Mouse (Mus musculus) small intestine, adult 2 months (tissue): ENCODE measurements around the gene Igfbp2. TPM values are rescaled to one million over a fixed set of nuclear protein-coding genes. Genes with fewer than 3 reads are reported as not detected.

Experiments used
- H3K27ac ChIP-seq: fragments of 200-500 bp; 2 replicates; pipeline ENCODE4 v1.5.1; 2012; ENCODE audit warnings: low read depth, low read length, control low read depth, inconsistent platforms; ENCODE audit not compliant: insufficient read depth
- H3K27me3 ChIP-seq: fragments of 200-500 bp; 2 replicates; pipeline ENCODE4 v1.6.1; 2012; ENCODE audit warnings: mild to moderate bottlenecking, moderate library complexity, low read length, inconsistent platforms; ENCODE audit not compliant: control insufficient read depth, insufficient read depth
- H3K36me3 ChIP-seq: fragments of 200-500 bp; 2 replicates; pipeline ENCODE4 v1.6.1; 2012; ENCODE audit warnings: mild to moderate bottlenecking, low read length, control low read depth, inconsistent platforms; ENCODE audit not compliant: control insufficient read depth, insufficient read depth
- H3K4me1 ChIP-seq: fragments of 200-500 bp; 2 replicates; pipeline ENCODE4 v1.6.1; 2012; ENCODE audit warnings: low read length, inconsistent platforms, mixed read lengths; ENCODE audit not compliant: control insufficient read depth, insufficient read depth, insufficient read length
- H3K4me3 ChIP-seq: fragments of 200-500 bp; 2 replicates; pipeline ENCODE4 v1.5.1; 2012; ENCODE audit warnings: low read depth, mild to moderate bottlenecking, control low read depth, inconsistent platforms, low read length, moderate library complexity
- CTCF ChIP-seq: fragments of 200-500 bp; IDR thresholded peaks from 2 replicates; pipeline ENCODE4 v1.5.1; 2012; ENCODE audit warnings: low read depth, mild to moderate bottlenecking, control low read depth, inconsistent platforms, low read length, moderate library complexity, mixed read lengths; ENCODE audit not compliant: insufficient replicate concordance, insufficient read length; ENCODE audit errors: extremely low read depth
- POLR2A ChIP-seq: fragments of 200-500 bp; IDR thresholded peaks from 2 replicates; pipeline ENCODE4 v1.6.1; 2012; ENCODE audit warnings: low read depth, mild to moderate bottlenecking, control low read depth, inconsistent platforms, low read length, moderate library complexity
- WGBS: fragments of 180-500 bp; shearing (Covaris S2); methylation state at CpG from one replicate; pipeline ENCODE4 v1.1.7; 2018; 5-methylcytosine and 5-hydroxymethylcytosine counted together
- polyA plus RNA-seq: library from polyadenylated mRNA; depleted of rRNA; stranded (reverse); fragments of >200 nt; gene quantifications from 2 replicates; pipeline ENCODE4 v1.2.3, GENCODE M21; 2012

The Igfbp2 gene
- polyA plus RNA-seq, 1 experiment, result 7.7 TPM

- Histone ChIP-seq H3K4me1 (no peaks in the 10 kb centered on the region), H3K4me3 (no peak overlapping the region), H3K27me3 (no peaks in the 10 kb centered on the region), H3K27ac (no peak overlapping the region), H3K36me3 (no peaks in the 10 kb centered on the region)
- WGBS, result 62% methylated on average over 4 of the region's 4 CpGs
- TF ChIP-seq POLR2A (no peak), CTCF (no peak)
Measured at GRCm38 (mm10) chr1:72805476-72806043, 18.7 kb upstream of the Igfbp2 start.

- H3K4me3 ChIP-seq, result no peak overlapping the region
- H3K36me3 ChIP-seq, result no peaks in the 10 kb centered on the region
- no peaks in the 10 kb centered on the region for H3K4me1 ChIP-seq
- H3K27me3 ChIP-seq, result no peaks in the 10 kb centered on the region
- TF ChIP-seq CTCF, result no peak
- TF ChIP-seq POLR2A, result no peak
- H3K27ac ChIP-seq, result no peak overlapping the region
- 25% methylated on average over 11 of the region's 11 CpGs for WGBS
Measured at GRCm38 (mm10) chr1:72806044-72806584, 18.2 kb upstream of the Igfbp2 start.

GRCm38 (mm10) chr1:72809304-72809703 is 15.0 kb upstream of the Igfbp2 start:
- WGBS, result 42% methylated on average over 7 of the region's 7 CpGs
- H3K36me3 ChIP-seq, result no peaks in the 10 kb centered on the region
- no peak overlapping the region for H3K4me3 ChIP-seq
- TF ChIP-seq POLR2A (no peak), CTCF (no peak)
- H3K27ac ChIP-seq, result no peak overlapping the region
- no peaks in the 10 kb centered on the region for H3K27me3 ChIP-seq
- no peaks in the 10 kb centered on the region for H3K4me1 ChIP-seq

GRCm38 (mm10) chr1:72809951-72810675 is 14.2 kb upstream of the Igfbp2 start:
- no peak overlapping the region for H3K27ac ChIP-seq
- WGBS, result 74% methylated on average over 7 of the region's 7 CpGs

GRCm38 (mm10) chr1:72811061-72811460 is 13.2 kb upstream of the Igfbp2 start:
- Histone ChIP-seq H3K4me1 (no peaks in the 10 kb centered on the region), H3K27me3 (no peaks in the 10 kb centered on the region), H3K4me3 (no peak overlapping the region), H3K27ac (no peak overlapping the region), H3K36me3 (no peaks in the 10 kb centered on the region)
- WGBS, result 91% methylated on average over 3 of the region's 3 CpGs
- TF ChIP-seq CTCF (no peak), POLR2A (no peak)

More at GRCm38 (mm10) chr1:72809951-72810675, 14.2 kb upstream of the Igfbp2 start:
- H3K4me3 ChIP-seq, result no peak overlapping the region
- no peak for TF ChIP-seq POLR2A
- no peak for TF ChIP-seq CTCF
- no peaks in the 10 kb centered on the region for H3K36me3 ChIP-seq
- H3K27me3 ChIP-seq, result no peaks in the 10 kb centered on the region
- H3K4me1 ChIP-seq, result no peaks in the 10 kb centered on the region

- Histone ChIP-seq H3K27ac (no peak overlapping the region), H3K4me1 (no peaks in the 10 kb centered on the region), H3K36me3 (no peaks in the 10 kb centered on the region), H3K27me3 (no peaks in the 10 kb centered on the region), H3K4me3 (no peak overlapping the region)
- WGBS, result 54% methylated on average over 5 of the region's 5 CpGs
- no peak for TF ChIP-seq POLR2A
- no peak for TF ChIP-seq CTCF
Measured at GRCm38 (mm10) chr1:72813089-72813638, 11.1 kb upstream of the Igfbp2 start.

- 35% methylated on average over 6 of the region's 6 CpGs for WGBS
- no peak overlapping the region for H3K27ac ChIP-seq
- TF ChIP-seq POLR2A (no peak), CTCF (no peak)
- no peaks in the 10 kb centered on the region for H3K27me3 ChIP-seq
- H3K36me3 ChIP-seq, result no peaks in the 10 kb centered on the region
- no peak overlapping the region for H3K4me3 ChIP-seq
- no peaks in the 10 kb centered on the region for H3K4me1 ChIP-seq
Measured at GRCm38 (mm10) chr1:72813639-72814403, 10.5 kb upstream of the Igfbp2 start.
